Mouse (Mus musculus) cerebellum, adult 9-10 months (tissue): Measurements from ENCODE around the gene Magi1.

Experiments used
- DNase-seq: peaks from one replicate; pipeline ENCODE4 v3.0.0; 2022

Gene Magi1

DNA sequence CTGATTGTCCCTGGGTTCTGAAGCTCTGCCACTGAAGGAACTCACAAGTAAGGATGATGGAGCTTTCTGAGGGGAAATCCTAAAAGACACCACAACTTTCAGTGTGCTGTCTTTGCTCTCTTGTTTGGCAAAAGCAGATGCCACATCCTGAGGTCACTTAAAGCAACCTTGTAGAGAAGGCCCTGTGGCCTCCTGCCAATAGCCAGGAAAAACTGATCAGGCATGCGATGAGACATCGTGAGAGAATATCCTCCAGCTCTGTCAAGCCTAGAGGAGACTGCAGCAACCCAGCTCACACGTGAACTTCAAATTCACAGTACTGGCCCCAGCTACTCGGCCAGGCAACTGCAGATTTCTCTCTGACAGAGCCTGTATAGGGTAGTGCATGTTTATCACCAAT is 412.2 kb downstream of the Magi1 start:
- no peak for DNase-seq

DNA sequence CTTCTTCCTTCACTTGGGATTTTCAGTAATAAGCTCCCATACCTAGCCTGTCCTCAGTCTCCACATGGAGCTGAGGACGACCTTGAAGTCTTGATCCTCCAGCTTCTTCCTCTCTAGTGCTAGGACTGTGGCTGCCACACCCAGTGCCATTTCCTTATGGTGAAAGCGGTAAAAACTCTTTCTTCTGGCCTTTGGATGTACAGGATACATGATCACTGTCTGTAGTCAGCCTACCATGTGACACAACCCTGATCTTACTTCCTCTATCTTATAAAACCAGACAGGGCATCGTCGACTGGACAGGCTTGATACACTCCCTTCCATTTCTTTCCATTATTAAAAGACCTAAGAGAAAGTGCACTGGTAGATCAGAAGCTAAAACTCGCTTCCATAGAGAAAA is 413.7 kb downstream of the Magi1 start:
- DNase-seq = no peak

DNA sequence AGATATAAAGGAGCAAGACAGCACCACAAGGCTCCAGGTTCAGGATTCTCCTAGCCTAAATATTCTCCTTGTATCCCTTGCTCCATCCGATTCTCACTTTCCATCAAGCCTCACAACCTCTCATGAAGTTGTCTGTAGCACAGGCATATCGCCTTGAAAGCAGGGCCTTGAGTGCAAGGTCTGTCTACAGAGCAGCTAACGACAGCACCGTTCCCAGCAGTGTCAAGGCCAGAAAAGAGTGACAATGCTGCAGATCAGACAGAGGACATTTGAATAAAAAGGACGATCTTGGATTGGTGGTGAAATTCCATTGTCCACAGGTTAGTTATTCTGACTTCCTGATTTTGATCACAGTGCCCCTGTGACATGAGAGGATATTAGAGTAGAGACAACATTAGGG is 421.5 kb downstream of the Magi1 start:
- DNase-seq = no peak

DNA sequence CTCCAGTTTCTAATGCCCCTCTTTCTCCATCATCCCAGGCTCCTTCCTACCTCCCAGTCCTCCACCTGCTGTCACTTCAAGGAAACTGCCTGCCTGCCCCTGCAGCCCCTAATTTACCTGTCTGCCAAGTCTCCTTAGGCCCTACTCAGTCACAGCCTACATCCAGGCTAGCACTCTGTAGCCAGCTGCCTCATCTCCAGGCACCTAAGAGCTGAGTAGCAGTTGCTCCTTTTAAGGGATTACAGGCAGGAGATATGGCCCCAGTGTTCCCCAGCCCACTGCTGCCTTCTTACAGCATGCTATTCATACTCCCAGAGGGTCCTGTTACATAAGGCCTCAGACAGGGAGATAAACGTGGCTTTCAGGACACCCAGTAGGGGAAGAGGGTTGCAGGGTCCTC is 426.9 kb downstream of the Magi1 start:
- DNase-seq = no peak

DNA sequence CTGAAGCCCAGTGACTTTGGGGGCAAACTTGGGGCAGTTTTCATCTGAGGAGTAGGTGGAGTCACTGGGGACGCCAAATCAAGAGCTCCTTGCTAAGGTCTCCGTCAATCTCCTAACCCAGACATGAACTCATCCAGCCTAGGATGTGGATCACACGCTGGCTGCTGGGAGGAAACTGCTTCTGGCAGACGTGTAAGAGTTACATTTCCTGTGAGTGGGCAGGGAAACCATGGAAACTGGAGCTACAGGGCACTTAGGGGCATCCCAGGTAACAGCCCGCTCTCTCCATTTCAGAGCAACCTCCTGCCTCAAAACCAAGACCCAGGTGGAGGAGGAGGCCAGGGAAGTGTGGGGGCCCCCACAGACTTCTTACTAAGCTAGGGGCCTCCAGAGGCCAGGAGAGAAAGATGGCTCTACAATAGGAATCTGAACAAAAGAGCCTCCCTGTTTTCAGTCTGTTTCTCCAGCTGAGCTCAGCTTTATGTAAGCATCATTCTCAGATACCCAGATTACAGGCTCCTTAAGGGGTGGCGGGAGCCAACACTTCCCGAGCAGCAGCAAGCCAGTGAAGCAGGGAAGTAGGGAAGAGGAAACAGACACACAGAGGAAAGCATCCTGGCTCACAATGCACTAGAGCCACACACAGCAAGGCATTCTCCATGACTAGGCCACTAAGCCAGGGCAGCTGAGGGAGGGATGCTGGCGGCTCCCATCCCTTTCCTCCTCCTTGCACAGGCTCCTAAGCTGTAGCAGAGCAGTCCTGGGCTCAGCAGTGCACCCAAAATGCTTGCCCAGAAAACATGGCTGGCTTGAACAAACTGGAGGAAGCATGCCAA is 427.7 kb downstream of the Magi1 start:
- DNase-seq = peak; percentile 39

DNA sequence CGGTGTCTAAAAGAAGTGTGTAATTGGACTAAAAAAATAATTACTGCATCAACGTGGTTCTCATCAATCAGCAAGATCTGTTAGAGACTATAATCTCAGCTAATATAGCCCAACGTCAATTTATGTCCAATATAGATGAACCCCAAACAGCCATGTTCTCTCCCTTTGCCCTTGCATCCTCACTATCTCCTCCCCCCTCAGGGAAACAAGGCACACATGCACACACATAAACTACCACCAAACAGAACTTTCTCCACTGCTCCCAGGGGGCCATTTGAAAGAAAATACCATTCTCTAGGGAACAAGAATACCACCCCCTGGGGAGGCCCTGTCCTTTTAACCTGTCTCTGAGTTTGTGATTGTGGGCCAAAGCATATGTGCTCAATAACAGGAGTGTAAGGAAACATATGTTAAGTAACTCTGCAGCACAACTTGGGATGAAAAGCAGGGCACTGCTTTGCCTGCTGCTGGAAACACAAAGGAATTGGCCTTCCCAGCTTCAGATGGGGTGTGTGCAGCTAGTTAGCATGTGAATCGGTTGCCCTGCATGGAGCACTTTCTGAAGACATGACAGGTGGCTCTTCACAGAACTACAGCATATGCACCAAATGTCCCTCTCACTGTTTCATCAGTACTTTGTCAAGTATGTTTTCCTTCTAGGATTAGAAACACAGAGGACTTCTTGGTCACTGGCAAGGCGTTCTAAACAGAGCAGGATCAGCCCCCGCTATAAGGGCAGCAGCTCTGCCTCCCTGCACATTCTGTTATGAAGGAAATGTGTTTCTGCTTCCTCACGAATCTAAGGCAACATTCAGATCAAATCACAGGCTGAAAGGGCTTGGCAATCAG is 434.6 kb downstream of the Magi1 start:
- no peak for DNase-seq

DNA sequence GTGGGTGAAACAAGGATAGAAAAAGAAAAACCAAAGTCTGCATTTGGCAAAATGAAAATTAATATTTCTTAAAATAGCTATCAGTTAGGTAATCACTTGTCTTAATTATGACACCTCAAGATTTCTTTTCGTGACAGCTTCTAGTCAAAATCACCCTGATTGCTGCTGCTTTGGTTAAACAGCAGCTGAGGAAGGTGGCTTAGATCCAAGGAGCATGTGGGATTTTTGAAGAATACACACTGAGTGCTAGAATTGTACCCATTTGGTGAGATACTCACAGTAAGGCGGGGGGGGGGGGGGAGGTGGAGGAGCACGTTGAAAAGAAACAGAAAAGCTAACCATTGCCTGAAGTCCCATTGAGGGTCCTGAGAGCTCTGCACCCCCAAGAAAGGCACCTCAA is 438.2 kb downstream of the Magi1 start:
- no peak for DNase-seq

DNA sequence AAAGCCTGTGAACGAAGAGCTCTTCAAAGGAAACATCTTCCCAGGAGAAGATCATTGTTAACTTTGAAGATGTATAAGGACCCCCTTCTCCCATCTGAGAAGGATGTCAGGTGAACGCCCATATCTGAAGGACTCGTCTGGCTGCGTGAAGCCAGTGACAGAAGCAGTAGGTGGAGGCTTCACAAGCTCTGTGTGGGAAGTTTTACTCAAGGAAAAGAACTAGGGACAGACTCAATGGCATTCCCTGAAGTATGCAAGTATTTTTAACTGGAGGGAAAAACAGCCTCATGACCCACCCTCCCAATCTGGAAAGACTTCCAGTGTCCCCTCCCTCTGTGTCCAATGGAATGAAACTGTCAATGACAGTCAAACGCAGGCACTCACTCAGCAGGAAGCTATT is 438.6 kb downstream of the Magi1 start:
- no peak for DNase-seq

DNA sequence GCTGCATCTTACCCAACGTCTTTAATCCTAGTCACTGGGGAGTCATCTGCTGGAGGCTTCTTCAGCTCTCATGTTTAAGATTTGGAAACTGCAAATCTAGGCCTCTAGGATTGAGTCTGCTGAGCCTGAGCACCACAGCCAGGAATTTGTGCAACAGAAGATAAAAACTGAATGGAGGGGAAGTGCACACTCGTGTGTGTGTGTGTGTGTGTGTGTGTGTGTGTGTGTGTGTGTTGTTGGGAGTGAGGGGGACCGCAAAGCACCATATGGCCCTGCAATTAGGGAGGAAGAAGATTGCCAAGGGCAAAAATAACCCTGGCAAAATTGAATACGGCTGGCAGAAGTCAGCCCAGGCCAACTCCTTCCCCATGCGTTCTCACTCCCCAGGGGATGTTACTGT is 439.1 kb downstream of the Magi1 start:
- peak; percentile 77 for DNase-seq

DNA sequence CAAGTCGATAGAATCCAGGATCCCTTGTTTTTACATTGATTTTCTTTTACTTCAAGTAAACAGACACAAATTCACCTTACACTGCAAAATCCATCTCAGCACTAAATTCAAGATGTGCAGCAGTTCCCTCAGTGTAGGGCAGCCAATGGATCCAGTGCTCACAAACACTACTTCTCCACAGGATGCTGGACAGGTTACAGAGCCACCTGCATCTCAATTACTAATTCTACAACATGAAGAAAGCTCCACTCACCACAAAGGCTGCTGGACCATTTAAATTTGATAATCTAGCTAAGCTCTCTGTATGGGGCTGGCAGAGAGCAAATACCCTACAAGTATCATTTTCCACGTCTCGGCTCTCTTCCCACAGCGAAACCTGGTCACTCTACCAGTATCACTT is 445.3 kb downstream of the Magi1 start:
- DNase-seq = peak; percentile 51

DNA sequence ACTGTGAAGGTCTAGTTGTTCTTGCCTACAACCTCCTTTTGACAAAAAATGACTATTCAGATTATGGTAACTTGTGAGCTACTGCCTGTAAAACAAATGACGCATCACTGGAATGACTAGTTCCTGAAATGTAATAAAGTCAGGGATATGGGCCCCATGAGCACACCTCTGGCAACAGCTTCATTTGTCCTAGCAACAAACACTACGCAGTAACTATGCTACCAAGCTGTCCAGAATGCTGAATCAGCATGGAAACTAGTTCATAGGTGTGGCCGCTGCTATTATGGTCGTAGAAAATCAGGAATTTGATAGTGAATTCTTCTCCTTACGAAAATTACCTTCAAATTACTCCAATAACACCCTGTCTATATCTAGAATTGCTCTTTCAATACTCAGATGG is 447.1 kb downstream of the Magi1 start:
- DNase-seq = no peak

DNA sequence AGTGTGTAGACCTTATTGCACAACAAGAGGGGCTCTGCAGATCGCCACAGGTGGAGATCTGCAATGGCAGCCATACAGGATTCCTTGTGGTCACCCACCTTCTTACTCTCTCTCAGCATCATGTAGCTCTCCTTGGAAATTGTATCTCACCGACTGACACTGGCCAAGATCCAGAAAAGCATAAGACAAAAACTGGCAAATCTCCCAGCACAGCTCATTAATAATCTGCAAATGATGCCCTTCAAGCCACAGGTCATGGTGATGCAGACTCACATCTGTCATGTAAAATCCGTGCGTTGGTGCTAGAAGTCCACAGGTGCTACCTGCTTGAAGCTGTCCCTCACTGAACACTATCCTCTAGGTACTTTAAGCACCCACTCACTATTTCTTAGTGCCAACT is 448.5 kb downstream of the Magi1 start:
- DNase-seq = no peak

DNA sequence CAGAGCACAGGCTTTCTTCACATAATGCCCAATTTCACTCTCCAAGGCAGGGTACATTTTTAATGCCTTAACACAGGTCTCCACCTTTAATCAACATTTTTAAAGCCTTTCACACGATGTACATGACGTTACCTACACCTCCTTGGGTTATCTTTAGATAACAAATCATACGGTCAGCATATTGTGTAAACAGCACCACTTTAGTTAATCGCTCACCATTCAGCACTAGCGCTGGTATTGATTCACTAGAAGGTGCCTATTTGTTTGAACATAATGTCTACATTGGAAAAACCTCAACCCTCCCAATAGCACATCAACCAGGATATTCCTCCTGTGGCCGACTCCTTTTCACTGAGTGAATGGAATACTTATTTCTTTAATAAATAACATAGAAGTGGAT is 455.5 kb downstream of the Magi1 start:
- no peak for DNase-seq

DNA sequence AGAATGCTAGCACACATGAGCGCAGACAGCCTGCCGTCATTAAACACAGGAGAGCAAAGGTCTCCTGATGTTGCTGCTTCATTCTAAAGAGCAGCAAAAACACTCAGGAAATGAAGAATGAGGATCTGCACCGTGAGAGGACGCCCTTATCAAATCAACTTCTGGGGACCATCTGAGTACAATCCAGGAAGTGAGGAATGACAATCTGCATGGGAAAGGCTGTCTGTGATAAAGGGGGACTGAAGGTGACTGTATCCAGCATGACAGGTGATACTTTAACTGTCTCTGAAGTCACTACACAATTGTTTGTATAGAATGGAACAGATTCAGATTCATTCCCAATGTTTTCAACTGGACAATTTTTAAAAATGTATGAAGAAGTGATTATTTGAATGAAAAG is 456.8 kb downstream of the Magi1 start:
- no peak for DNase-seq

DNA sequence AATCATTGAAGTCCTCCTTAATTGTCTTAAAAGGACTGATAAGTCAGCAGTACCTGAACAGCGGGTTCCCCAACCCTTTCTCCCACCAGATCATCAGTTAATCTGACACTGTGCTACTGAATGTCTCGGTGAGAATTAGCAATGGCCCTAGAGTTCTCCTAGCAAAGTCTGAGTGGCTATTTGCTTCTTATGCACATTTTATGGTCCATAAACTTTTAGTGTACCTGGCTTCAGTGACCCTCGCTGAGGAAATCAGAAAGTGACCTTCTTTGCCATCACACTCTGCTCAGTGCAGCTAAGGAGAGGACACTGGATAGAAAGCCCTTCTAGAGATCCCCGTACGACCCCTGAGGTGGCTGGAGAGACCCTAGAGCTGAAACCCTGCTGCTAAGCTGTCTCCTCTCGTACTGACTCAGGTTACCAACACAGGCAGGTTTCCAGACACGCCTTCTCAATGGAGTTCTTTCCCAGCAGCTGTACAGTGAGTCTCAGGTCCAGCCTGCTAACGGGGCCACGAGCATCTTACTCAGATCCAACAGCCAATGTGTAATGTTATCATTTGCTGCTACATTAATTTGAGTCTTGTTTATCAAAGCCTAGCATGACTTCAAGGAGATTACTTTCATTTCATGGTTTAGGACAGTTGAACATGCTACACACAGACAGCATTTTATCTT is 461.4 kb downstream of the Magi1 start:
- DNase-seq = no peak

DNA sequence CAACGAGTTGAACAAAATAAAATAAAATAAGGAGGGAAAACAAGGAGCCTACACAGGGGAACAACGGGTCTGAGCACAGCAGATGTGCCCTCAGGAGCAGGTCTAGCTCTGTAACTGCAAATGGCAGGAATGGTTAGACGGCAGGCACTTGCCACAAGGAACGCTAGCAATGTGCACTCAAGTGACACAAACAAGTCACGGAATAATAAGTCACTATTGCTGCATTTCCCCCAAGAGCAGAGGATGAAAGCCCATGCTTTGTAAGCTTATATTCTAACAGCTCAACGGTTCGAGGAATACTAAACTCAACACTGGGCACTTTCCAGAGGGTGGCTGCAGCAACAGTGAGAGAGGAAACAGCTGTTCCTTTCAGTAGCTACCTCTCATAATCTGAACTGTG is 462.2 kb downstream of the Magi1 start:
- DNase-seq = no peak

DNA sequence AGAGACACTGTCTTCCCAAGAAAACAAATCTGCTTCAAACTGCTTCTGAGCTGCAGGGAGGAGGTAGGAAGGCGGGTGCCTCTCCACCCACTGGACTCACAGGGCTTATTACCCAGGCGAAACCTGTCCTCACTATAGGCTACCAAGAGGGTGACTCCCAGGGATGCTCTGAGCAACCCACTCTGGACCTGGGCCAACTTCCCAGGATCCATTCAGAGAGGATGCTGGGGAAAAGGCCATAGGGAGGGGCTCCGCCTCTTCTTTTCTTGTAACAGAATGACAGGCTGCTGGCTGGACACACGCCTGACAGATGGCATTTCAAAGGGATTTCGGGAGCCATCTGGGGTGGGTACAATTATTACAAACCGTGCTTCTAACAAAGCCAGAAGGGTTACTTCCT is 463.8 kb downstream of the Magi1 start:
- DNase-seq = peak; percentile 99

DNA sequence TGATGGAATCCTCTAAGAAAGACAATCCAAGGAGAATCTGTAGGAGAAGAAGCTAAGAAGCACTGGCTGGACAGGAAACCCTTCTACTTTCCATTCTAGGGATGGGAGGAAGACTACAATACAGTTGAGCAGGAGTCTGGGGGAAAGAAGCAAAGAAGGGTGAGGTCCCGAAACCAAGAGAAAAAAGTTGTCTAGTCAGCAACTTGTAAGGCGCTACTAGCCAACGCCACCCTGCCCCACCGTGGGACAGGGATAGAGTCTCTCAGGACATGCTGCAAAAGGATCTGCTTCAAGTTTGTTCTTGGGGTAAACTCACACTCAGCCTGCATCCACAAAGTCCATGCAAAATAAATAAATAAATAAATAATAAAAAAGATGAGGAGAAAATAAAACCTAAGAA is 464.4 kb downstream of the Magi1 start:
- DNase-seq = no peak

DNA sequence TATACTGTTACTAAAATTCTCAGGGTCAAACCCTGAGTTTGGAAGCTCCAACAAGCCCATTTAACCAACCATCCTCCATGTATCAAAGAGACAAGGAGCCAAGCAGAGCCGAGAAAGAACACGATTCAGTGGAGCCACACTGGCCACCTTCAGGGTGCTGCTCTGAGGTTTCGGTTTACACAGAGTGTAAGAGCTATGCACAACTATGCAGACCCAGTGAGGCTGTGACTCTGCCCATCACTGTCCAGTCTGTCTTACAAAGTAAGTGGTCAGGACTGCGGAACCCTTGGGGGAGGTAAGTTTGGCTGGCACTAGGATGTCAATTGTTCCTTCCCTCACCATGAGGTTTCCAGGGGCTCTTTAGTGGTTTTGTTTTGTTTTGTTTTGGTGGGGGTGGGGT is 465.2 kb downstream of the Magi1 start:
- no peak for DNase-seq

DNA sequence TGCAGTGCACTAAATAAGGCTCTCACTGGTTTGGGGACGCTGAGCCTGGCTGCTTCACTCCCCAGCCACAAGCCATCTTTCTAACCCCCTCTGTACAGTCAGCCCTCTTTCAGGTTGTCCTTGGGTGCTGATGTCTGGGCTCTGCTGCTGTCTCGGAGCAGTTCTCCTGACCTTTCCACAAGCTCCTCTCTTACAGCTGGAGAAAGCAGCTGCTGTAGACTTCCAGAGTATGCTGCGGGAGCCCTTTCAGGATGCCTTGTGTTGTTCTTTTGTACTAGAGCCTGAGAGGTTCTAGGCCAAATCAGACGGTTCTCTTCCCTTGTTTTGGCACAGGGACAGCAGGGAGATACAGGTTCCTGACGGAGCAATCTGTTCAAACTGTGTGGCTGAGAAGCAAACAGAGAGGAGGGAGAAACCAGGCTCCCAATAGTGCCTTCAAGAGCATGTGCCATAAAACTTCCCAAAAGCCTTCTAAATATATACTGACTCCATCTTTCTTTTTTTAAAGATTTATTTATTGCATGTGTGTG is 478.2 kb downstream of the Magi1 start:
- peak; percentile 77 for DNase-seq

DNA sequence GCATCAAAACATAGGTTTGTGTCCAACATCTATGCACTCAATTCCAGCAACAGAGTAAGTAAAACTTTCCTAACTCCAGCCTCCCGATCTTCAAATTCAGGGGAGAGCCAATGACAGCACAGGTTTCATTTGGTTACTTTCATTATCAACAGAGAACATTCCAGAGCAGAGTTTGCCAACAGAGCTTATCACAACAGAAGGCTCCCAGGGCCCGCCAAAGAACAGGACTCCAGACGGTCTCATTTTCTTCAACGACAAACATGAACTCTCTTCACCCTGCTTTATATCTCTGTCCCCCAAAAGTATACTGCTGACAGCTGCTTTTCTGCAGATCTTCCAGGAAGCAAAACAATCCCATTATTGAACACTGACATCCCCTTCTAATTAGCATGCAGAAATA is 481.3 kb downstream of the Magi1 start:
- DNase-seq = no peak

DNA sequence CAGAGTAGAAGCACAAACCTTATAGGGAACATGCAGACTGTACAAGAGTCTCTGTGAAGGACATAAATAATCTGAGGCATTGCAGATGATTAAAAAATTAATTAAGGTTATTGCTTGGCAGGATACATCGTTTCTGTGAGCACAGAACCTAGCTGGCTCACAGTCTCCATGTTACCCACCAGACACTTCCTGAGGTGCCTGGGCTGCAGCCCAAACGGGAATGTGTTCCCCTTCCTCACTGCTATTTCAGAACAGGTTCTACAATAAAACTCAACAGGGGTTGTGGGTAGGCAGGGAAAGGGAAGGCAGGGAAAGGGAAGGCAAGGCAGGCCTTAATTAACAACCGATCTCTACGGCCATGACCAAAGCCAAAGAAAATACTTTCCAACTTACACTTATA is 483.3 kb downstream of the Magi1 start:
- no peak for DNase-seq
